Mouse (Mus musculus) midbrain, postnatal 0 days (tissue): Measurements from ENCODE around the gene Cfdp1. TPM values are rescaled to one million over a fixed set of nuclear protein-coding genes. Genes with fewer than 3 reads are reported as not detected.
A peak's percentile ranks its signal among the peaks of the same experiment; 100 is the strongest.

ENCODE experiments used
- ATAC-seq: fragments of 200-750 bp; cut with Nextera tagmentation; 2 replicates; pipeline ENCODE4 v1.8.0; 2017; ENCODE audit warnings: moderate number of reproducible peaks, mild to moderate bottlenecking, moderate TSS enrichment, moderate library complexity; ENCODE audit not compliant: low FRiP score
- DNase-seq: peaks from one replicate; pipeline ENCODE4 v3.0.0-alpha.2; 2015; ENCODE audit warnings: low spot score
- H3K27ac ChIP-seq: fragments of 300-500 bp; sonication (generic); 2 replicates; pipeline ENCODE4 v1.5.1; 2014; ENCODE audit warnings: low read depth, mild to moderate bottlenecking, low read length, mixed read lengths
- H3K27me3 ChIP-seq: fragments of 300-500 bp; sonication (generic); 2 replicates; pipeline ENCODE4 v1.6.1; 2014; ENCODE audit warnings: low read length, control low read depth, mixed read lengths; ENCODE audit not compliant: insufficient read depth
- H3K36me3 ChIP-seq: fragments of 300-500 bp; sonication (generic); 2 replicates; pipeline ENCODE4 v1.6.1; 2014; ENCODE audit warnings: low read length, control low read depth, mixed read lengths; ENCODE audit not compliant: insufficient read depth
- H3K4me1 ChIP-seq: fragments of 300-500 bp; sonication (generic); 2 replicates; pipeline ENCODE4 v1.6.1; 2014; ENCODE audit warnings: mild to moderate bottlenecking, control low read depth, antibody characterized with exemption, low read length, mixed read lengths; ENCODE audit not compliant: insufficient read depth
- H3K4me2 ChIP-seq: fragments of 300-500 bp; sonication (generic); 2 replicates; pipeline ENCODE4 v1.6.1; 2014; ENCODE audit warnings: low read depth, mild to moderate bottlenecking, low read length, mixed read lengths; ENCODE audit not compliant: poor library complexity, severe bottlenecking
- H3K4me3 ChIP-seq: fragments of 300-500 bp; sonication (generic); 2 replicates; pipeline ENCODE4 v1.5.1; 2014; ENCODE audit warnings: low read depth, mild to moderate bottlenecking, low read length, moderate library complexity
- H3K9ac ChIP-seq: fragments of 300-500 bp; sonication (generic); replicated peaks from 2 replicates; pipeline ENCODE4 v1.6.1; 2014; ENCODE audit warnings: mild to moderate bottlenecking, low read length, moderate library complexity, mixed read lengths; ENCODE audit not compliant: poor library complexity, severe bottlenecking
- H3K9me3 ChIP-seq: fragments of 300-500 bp; sonication (generic); 2 replicates; pipeline ENCODE4 v1.6.1; 2016; ENCODE audit warnings: low read length, control low read depth
- CTCF ChIP-seq: IDR thresholded peaks from 2 replicates; pipeline ENCODE4 v1.5.1; 2016; ENCODE audit warnings: antibody characterized with exemption, mild to moderate bottlenecking
- WGBS: fragments of 180-500 bp; shearing (Covaris S2); extraction: QIAGEN DNeasy Blood & Tissue Kit; methylation state at CpG from one replicate; pipeline ENCODE4 v1.1.7; 2014; 5-methylcytosine and 5-hydroxymethylcytosine counted together
- polyA plus RNA-seq: library from polyadenylated mRNA; unstranded; fragments of >200 nt; fragmentation: Nextera tagmentation; extraction: Ambion mirVana; gene quantifications from 2 replicates; pipeline ENCODE4 v1.2.1, GENCODE M21; 2015
- total RNA-seq: library from RNA; depleted of rRNA; stranded (reverse); fragments of >200 nt; gene quantifications from 2 replicates; pipeline ENCODE4 v1.2.3, GENCODE M21; 2014

Gene Cfdp1
- total and polyA plus RNA-seq, 2 experiments from 2014 or later: 61.3 to 196 TPM

DNA sequence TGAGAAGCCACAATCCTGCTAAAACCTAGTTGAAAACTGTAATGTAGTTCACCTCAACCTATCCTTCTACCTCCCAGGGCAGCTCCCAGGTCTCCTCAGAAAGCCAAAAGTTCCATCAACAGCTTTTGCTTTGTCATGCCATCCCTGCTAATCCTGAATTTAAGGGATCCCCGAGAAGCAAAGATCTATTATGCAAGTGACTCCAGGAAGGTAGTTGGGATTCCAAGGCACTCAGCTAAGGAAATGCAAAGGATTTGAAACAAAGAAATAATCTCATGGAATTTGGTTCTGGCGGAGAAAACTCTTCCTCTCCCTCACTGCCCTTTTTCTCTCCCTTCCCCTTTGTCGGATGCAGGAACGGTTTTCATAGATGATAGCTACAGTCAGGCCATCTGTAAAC is 64.9 kb downstream of the Cfdp1 start:
- DNase-seq: no peak
- no peak for ATAC-seq
- no peak overlapping the region for H3K9ac ChIP-seq
- H3K9me3 ChIP-seq: no peaks in the 10 kb centered on the region
- H3K27me3 ChIP-seq: no peaks in the 10 kb centered on the region
- H3K4me3 ChIP-seq: no peak overlapping the region
- peaks cover 15% of the 10 kb centered on the region for H3K4me1 ChIP-seq
- TF ChIP-seq CTCF: no peak
- H3K4me2 ChIP-seq: no peak overlapping the region
- WGBS: 25% methylated on average over 4 of the region's 4 CpGs
- no peak overlapping the region for H3K27ac ChIP-seq
- H3K36me3 ChIP-seq: peaks cover 7% of the 10 kb centered on the region; the same call in 1 of the 2 replicates

DNA sequence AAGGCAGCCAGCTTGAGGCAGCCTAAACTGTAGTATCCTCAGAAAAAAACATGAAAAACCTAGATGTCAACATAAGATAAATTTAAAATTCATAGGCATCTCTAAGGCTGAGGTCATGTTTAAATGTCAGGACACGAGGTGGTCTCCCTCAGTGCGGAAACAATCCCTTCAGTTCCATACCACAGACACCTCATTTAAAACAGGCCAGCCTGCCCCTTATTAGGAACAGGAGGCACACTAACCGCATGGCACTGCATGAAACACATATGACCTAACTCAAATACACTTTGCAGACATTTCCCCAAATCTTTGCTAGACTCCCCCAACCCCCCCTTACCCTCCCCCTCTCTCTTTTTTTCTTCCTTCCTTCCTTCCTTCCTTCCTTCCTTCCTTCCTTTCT is 65.6 kb downstream of the Cfdp1 start:
- WGBS: 53% methylated on average over 3 of the region's 3 CpGs
- Histone ChIP-seq H3K4me3 (no peak overlapping the region), H3K4me1 (peaks cover 15% of the 10 kb centered on the region), H3K27me3 (no peaks in the 10 kb centered on the region), H3K9ac (0 out of 2 replicates have a peak overlapping the region, but pooled peaks have one; percentile 5), H3K9me3 (no peaks in the 10 kb centered on the region), H3K4me2 (no peak overlapping the region), H3K27ac (0 out of 2 replicates have a peak overlapping the region, but pooled peaks have one; percentile 64), H3K36me3 (peaks cover 7% of the 10 kb centered on the region; the same call in 1 of the 2 replicates)
- TF ChIP-seq CTCF: no peak
- DNase-seq (no peak), ATAC-seq (no peak)

DNA sequence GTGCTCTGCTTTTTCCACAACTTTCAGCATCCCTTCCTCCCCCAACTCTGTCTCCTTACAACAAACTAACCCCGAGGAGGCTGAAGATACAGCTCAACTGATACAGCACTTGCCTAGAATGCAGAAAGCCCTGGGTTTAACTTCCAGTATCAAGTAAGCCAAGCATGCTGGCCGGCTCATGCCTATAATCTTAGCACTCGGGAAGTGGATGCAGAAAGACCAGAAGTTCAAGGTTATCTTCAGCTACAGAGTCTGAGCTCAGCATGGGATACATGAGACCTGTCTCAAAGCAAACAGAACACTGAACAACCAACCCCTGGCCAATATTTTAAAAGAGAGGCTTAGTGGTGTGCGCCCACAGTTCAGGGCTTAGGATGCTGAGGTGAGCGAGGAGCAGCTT is 66.0 kb downstream of the Cfdp1 start:
- H3K27me3 ChIP-seq: no peaks in the 10 kb centered on the region
- no peak for DNase-seq
- H3K4me2 ChIP-seq: no peak overlapping the region
- 0 out of 2 replicates have a peak overlapping the region, but pooled peaks have one; percentile 5 for H3K9ac ChIP-seq
- H3K4me3 ChIP-seq: no peak overlapping the region
- peaks cover 15% of the 10 kb centered on the region for H3K4me1 ChIP-seq
- no peak for ATAC-seq
- WGBS: 51% methylated on average over 5 of the region's 5 CpGs
- peaks cover 7% of the 10 kb centered on the region; the same call in 1 of the 2 replicates for H3K36me3 ChIP-seq
- H3K27ac ChIP-seq: peak overlapping the region; percentile 64
- no peaks in the 10 kb centered on the region for H3K9me3 ChIP-seq
- no peak for TF ChIP-seq CTCF

DNA sequence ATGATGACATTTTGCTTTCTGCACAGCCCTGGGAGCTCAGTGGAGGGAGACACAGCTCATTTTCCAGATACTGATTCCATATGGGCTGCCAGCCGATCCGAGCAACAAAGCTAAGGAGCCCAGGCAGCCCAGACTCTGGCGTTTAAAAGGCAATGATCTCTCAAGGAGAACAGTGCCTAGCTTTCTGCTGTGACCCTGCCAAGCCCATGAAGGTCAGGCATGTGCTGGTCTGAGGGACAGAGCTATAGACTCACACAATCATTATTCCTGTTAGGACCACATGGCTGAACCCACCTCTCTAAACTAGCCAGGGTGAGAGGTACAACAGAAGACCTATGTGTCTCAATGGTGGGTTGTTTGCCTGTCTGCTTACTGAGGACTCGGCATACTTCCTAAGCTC is 66.4 kb downstream of the Cfdp1 start:
- no peak overlapping the region for H3K4me2 ChIP-seq
- no peaks in the 10 kb centered on the region for H3K9me3 ChIP-seq
- 10% methylated on average over 4 of the region's 4 CpGs for WGBS
- ATAC-seq (no peak), DNase-seq (peak; percentile 41)
- no peak overlapping the region for H3K4me3 ChIP-seq
- peaks cover 15% of the 10 kb centered on the region for H3K4me1 ChIP-seq
- H3K36me3 ChIP-seq: peaks cover 7% of the 10 kb centered on the region; the same call in 1 of the 2 replicates
- no peak for TF ChIP-seq CTCF
- peak overlapping the region; percentile 64 for H3K27ac ChIP-seq
- no peaks in the 10 kb centered on the region for H3K27me3 ChIP-seq
- H3K9ac ChIP-seq: no peak overlapping the region

DNA sequence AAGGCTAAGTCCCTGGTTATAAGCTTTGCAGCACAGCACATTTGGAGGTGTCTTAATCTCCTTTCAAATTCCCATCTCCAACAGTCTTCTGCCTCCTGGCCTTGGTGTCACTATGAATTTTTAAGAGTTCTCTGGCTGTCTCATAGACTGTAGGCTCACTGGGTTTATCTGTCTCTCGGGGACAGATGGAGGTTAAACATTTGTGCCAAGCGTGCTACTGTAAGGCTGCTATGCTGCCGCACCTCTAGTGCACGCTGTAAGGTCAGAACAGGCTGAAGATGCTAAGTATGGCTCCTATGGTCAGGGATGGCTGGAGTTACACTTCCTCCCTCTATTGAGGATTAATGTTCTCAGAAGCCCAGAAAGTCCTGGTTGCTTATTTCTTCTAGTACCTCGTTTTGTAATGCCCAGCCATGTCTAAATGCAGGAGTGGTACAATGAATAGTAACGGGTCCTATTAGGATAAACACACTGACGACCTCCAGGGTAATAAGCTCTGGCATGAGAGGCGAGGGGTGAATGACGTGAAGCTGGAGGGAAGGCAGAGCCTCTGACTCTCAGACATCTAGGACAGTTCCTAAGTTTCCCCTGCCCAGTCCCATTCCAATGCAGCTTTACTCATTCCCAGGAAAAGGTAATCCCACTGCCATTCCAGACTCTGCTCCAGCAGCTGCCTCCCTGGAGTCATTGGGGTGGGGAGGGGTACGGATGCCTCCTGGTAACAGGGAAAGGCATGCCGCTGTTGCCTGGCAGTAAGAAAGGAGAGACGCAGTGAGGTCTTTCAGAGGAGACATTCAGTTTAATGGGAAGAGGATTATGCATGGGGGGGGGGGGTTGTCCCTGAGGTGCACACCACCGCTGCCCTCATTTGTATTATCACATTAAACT is 67.1 kb downstream of the Cfdp1 start:
- DNase-seq (peak; percentile 46), ATAC-seq (no peak)
- H3K4me1 ChIP-seq: peaks cover 15% of the 10 kb centered on the region
- H3K4me2 ChIP-seq: 0 out of 2 replicates have a peak overlapping the region, but pooled peaks have one; percentile 12
- H3K27ac ChIP-seq: peak overlapping the region; percentile 64
- H3K9me3 ChIP-seq: no peaks in the 10 kb centered on the region
- no peak overlapping the region for H3K4me3 ChIP-seq
- no peak for TF ChIP-seq CTCF
- H3K27me3 ChIP-seq: no peaks in the 10 kb centered on the region
- H3K36me3 ChIP-seq: peaks cover 6% of the 10 kb centered on the region; the same call in 1 of the 2 replicates
- WGBS: 19% methylated on average over 13 of the region's 13 CpGs
- no peak overlapping the region for H3K9ac ChIP-seq

DNA sequence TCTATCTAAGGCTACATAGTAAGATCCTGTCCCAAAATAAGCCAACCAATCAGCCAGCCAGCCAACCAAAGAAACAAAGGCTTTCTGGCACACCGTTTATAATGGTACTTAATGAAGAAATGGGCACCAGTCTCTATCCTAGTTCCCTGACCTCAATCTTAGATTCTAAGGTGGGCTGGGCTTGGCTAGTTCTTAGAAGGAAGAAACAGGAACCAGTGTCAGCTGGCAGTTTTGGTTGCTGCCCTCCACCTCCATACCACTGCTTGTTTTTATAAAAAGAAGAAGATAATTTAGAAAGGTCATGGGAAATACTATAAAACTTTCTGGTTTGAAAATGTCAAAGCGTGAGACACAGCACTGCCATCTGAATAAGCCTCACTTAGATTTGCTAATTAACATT is 68.0 kb downstream of the Cfdp1 start:
- 73% methylated on average over 2 of the region's 2 CpGs for WGBS
- H3K27me3 ChIP-seq: no peaks in the 10 kb centered on the region
- H3K27ac ChIP-seq: no peak overlapping the region
- 0 out of 2 replicates have a peak, but pooled peaks cover 3% of the 10 kb centered on the region for H3K36me3 ChIP-seq
- DNase-seq (no peak), ATAC-seq (no peak)
- H3K9me3 ChIP-seq: no peaks in the 10 kb centered on the region
- H3K4me1 ChIP-seq: peaks cover 15% of the 10 kb centered on the region
- H3K4me3 ChIP-seq: no peak overlapping the region
- H3K9ac ChIP-seq: no peak overlapping the region
- H3K4me2 ChIP-seq: no peak overlapping the region
- no peak for TF ChIP-seq CTCF
